Mouse (Mus musculus): ENCODE results near the gene Sephs2. TPM values are rescaled to one million over a fixed set of nuclear protein-coding genes. Genes with fewer than 3 reads are reported as not detected.
A peak's percentile ranks its signal among the peaks of the same experiment; 100 is the strongest.

The Sephs2 gene
- polyA plus RNA-seq, 1 experiment from 2014 or later = 59.6 TPM

DNA sequence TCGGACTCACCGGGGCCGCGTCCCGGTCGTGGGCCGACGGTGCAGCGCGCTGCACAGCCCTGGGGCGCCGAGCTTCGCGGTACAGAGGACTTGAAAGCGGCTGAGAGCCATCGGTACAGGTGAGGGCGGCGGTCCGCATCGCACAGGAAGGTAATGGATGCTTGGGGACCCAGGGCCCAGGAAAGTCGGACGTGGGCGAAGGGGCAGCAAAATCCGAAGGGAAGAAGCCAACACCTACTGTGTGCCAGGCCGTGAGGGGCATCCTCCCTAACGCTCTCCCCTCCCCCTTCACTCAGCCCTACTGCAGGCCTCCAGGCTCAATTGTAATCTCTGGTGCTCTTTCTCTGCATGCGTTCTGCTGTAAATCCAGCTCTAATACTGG is 40.5 kb downstream of the Sephs2 start:
- Histone ChIP-seq H3K4me1 (ENCODE audit: control insufficient read depth, insufficient read depth, low read length) (peaks cover 21% of the 10 kb centered on the region), H3K4me3 (ENCODE audit: low read depth, low read length) (peak overlapping the region; percentile 93), H3K27me3 (replicated peaks; ENCODE audit: control insufficient read depth, insufficient read depth, low read length) (no peaks in the 10 kb centered on the region), H3K4me2 (ENCODE audit: low read depth, low read length) (peak overlapping the region; percentile 77), H3K9ac (ENCODE audit: low read depth, low read length) (peak overlapping the region; percentile 90), H3K27ac (replicated peaks; ENCODE audit: low read depth, low read length) (peak overlapping the region; percentile 96), H3K36me3 (ENCODE audit: control insufficient read depth, insufficient read depth, low read length) (peaks cover 47% of the 10 kb centered on the region), H3K9me3 (ENCODE audit: control insufficient read depth, low read length) (no peaks in the 10 kb centered on the region)
- 0% methylated on average over 20 of the region's 27 CpGs for WGBS
- ATAC-seq (ENCODE audit: low read depth) (peak; percentile 20; the same call in 1 of the 2 replicates), DNase-seq (ENCODE audit: low spot score) (peak; percentile 39)

DNA sequence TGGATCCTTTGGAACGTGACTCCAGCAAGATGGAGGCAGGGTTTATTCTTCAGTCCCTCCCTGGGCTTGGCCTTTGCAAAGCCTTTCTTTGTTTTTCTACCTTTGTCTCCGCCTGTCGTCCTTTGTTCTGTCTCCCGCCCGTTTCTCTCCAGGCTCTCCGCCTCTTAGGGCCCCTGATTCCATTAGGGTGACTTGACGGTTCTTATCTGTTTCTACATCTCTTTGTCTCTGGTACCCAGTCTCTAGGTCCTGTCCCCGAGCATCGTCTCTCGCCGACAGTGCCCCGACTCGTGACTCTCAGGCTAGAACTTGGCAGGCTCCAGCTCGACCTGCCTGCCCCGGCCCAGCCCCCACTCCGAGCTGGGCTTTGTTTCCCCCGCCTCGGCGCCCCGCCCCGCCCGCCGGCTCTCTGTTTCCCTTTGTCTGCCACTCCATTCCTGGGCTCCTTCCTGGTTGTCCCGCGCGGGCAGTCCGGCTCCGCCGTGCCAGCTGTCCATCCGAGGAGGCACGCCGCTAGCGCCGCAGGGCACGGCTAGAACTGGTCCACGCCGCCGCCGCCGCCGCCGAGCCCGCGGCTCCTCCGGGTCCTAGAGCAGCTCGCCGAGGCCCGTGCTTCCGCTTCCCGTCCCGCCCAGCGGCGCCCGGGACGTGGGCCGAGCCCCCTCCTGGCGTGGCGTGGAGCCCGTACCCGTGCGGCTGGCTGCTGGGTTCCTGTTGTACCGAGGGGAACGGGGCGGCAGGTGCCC is 41.1 kb downstream of the Sephs2 start, which contains the start of the genes Zfp553 and Sept1:
TSS of gene Zfp553 (plus strand) at position 440 of the 746 bp plus-strand sequence.
TSS of gene Sept1 (minus strand) at position 509 of the 746 bp plus-strand sequence.
- Histone ChIP-seq H3K4me3 (ENCODE audit: low read depth, low read length) (peak within 1 kb of the TSS; percentile 93), H3K9ac (ENCODE audit: low read depth, low read length) (peak within 1 kb of the TSS; percentile 90), H3K27ac (replicated peaks; ENCODE audit: low read depth, low read length) (peak within 1 kb of the TSS; percentile 96), H3K9me3 (ENCODE audit: control insufficient read depth, low read length) (no peaks in the 10 kb centered on the region), H3K4me2 (ENCODE audit: low read depth, low read length) (peak within 1 kb of the TSS; percentile 77), H3K27me3 (replicated peaks; ENCODE audit: control insufficient read depth, insufficient read depth, low read length) (no peaks in the 10 kb centered on the region), H3K4me1 (ENCODE audit: control insufficient read depth, insufficient read depth, low read length) (peaks cover 21% of the 10 kb centered on the region), H3K36me3 (ENCODE audit: control insufficient read depth, insufficient read depth, low read length) (peaks cover 41% of the 10 kb centered on the region)
- ATAC-seq (ENCODE audit: low read depth) = peak; percentile 93
- WGBS = under 1% methylated on average over 45 of the region's 64 CpGs
- peak; percentile 93 for DNase-seq (ENCODE audit: low spot score)

DNA sequence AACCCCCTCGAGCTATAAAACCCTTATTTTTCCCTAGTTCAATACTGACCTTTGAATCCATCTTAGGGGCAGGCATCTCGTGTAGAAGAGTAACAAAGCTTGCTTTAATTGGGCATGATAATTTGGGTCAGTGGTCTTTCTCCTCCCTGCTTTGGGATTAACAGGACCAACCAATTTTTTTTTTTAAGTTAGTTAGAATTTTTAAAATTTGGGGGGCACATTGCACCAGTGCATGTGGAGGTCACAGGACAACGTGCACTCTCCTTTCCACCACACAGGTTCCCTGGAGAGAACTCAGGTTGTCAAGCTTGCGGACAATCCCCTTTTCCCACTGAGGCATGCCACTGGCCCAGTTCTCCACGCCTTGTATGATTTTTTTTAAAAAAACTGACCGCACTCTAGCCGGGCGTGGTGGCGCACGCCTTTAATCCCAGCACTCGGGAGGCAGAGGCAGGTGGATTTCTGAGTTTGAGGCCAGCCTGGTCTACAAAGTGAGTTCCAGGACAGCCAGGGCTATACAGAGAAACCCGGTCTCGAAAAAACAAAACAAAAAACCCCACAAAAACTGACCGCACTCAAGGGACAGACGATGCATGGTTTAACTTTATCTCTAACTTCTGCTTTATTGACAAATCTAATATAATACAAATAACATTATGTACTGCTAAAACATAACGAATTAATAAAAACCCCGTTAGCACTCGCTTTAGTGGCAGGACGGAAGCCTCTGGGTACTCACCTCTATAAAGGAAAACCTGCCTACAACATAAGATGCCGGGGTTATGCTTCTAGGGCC is 41.8 kb downstream of the Sephs2 start:
- DNase-seq (ENCODE audit: low spot score) (no peak), ATAC-seq (ENCODE audit: low read depth) (no peak)
- H3K27ac ChIP-seq (replicated peaks; ENCODE audit: low read depth, low read length) = peak overlapping the region; percentile 96
- H3K4me3 ChIP-seq (ENCODE audit: low read depth, low read length) = peak overlapping the region; percentile 93
- H3K4me1 ChIP-seq (ENCODE audit: control insufficient read depth, insufficient read depth, low read length) = peaks cover 21% of the 10 kb centered on the region
- peak overlapping the region; percentile 77 for H3K4me2 ChIP-seq (ENCODE audit: low read depth, low read length)
- H3K36me3 ChIP-seq (ENCODE audit: control insufficient read depth, insufficient read depth, low read length) = peaks cover 34% of the 10 kb centered on the region
- H3K9me3 ChIP-seq (ENCODE audit: control insufficient read depth, low read length) = no peaks in the 10 kb centered on the region
- no peaks in the 10 kb centered on the region for H3K27me3 ChIP-seq (replicated peaks; ENCODE audit: control insufficient read depth, insufficient read depth, low read length)
- H3K9ac ChIP-seq (ENCODE audit: low read depth, low read length) = peak overlapping the region; percentile 90
- 5% methylated on average over 20 of the region's 20 CpGs for WGBS

DNA sequence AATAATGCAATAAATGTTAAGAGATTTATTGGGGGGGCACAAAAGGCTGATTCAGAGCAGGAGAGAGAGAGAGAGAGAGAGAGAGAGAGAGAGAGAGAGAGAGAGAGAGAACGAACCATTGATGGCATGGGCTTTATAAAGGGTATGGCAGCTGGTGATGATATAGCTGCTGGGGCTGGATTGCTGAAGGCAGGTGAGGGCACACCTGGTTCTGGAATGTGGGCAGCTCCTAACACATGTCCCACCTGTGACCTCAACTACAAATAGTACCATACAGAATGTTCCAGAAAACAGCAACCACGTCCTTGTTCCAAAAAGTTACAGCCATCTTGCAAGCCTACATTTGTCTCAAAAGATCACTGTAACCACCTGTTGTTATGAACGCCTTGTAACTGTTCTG is 42.5 kb downstream of the Sephs2 start:
- peaks cover 27% of the 10 kb centered on the region for H3K36me3 ChIP-seq (ENCODE audit: control insufficient read depth, insufficient read depth, low read length)
- no peak for ATAC-seq (ENCODE audit: low read depth)

DNA sequence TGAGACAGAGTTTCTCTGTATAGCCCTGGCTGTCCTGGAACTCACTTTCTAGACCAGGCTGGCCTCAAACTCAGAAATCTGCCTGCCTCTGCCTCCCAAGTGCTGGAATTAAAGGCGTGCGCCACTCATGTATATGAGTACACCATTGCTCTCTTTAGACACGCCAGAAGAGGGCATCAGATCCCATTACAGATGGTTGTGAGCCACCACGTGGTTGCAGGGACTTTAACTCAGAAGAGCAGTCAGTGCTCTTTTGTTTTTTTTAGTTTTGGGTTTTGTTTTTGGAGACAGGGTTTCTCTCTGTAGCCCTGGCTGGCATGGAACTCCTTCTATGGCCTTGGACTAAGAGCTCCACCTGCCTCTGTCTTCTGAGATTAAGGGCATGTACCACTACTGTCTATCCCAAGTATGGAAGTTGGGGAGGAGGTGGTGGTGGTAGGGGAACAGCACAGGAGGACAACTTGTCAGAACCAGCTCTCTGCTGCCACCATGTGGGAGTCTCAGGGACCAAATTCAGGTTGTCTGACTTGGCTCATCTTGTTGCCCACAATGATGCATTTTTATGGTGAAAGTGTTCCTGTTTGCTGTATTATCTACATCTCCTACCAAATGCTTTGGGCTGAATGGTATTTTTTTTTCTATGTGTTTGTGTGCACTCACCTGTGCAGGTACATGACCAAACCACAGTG is 45.1 kb downstream of the Sephs2 start:
- Histone ChIP-seq H3K27me3 (replicated peaks; ENCODE audit: control insufficient read depth, insufficient read depth, low read length) (no peaks in the 10 kb centered on the region), H3K9me3 (ENCODE audit: control insufficient read depth, low read length) (no peaks in the 10 kb centered on the region), H3K27ac (replicated peaks; ENCODE audit: low read depth, low read length) (no peak overlapping the region), H3K4me2 (ENCODE audit: low read depth, low read length) (no peak overlapping the region), H3K4me1 (ENCODE audit: control insufficient read depth, insufficient read depth, low read length) (peaks cover 15% of the 10 kb centered on the region), H3K36me3 (ENCODE audit: control insufficient read depth, insufficient read depth, low read length) (peaks cover 9% of the 10 kb centered on the region; the same call in 1 of the 2 replicates), H3K4me3 (ENCODE audit: low read depth, low read length) (no peak overlapping the region), H3K9ac (ENCODE audit: low read depth, low read length) (no peak overlapping the region)
- 0 out of 2 replicates have a peak, but pooled peaks have one; percentile 22 for ATAC-seq (ENCODE audit: low read depth)
- WGBS = 70% methylated on average over 4 of the region's 4 CpGs
- peak; percentile 81 for DNase-seq (ENCODE audit: low spot score)

More for the DNA sequence above, 42.5 kb downstream of the Sephs2 start:
- peak overlapping the region; percentile 77 for H3K4me2 ChIP-seq (ENCODE audit: low read depth, low read length)
- WGBS = 43% methylated on average over 3 of the region's 3 CpGs
- H3K27me3 ChIP-seq (replicated peaks; ENCODE audit: control insufficient read depth, insufficient read depth, low read length) = no peaks in the 10 kb centered on the region
- peak overlapping the region; percentile 90 for H3K9ac ChIP-seq (ENCODE audit: low read depth, low read length)
- no peaks in the 10 kb centered on the region for H3K9me3 ChIP-seq (ENCODE audit: control insufficient read depth, low read length)
- 0 out of 2 replicates have a peak overlapping the region, but pooled peaks have one; percentile 96 for H3K27ac ChIP-seq (replicated peaks; ENCODE audit: low read depth, low read length)
- DNase-seq (ENCODE audit: low spot score) = no peak
- H3K4me3 ChIP-seq (ENCODE audit: low read depth, low read length) = peak overlapping the region; percentile 93
- H3K4me1 ChIP-seq (ENCODE audit: control insufficient read depth, insufficient read depth, low read length) = peaks cover 21% of the 10 kb centered on the region

DNA sequence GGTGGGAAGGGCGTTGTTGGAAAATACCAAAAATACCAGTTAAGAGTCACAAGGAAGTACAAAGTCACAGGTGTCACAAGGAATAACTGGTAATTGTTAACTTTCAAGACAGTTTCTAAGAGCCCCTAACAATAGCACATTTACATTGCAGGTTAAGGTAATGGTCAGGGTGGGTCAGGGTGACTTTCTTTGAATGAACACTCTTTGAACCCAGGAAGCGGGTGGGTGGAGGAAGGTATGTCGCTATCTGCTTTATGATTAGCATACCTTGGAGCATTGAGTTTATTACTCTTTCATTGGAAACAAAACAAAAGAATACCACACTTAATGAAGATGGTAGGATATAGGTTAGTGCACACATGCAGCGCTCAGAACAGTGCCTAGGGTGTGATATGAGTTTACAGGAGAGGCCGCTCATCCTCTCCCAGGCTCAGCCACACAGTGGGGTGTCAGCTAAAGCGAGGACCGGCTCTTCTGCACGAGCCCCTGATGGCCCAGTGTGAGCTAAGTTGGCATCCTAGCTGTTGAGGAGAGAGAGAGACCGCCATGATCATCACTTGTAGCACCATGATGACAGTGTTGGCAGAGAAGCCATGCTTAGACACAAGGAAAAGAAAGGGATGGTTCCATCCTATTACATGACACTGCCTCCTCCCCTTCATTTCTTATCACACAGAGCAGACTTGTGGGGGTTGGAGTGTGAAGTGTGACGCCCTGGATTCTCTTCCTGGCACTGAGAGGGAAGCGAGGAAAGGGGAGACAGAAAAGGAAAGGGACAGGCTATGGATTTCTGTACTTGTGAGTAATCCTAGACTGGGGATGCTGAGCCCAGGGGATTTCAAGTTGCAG is 48.5 kb downstream of the Sephs2 start:
- no peak overlapping the region for H3K4me2 ChIP-seq (ENCODE audit: low read depth, low read length)
- DNase-seq (ENCODE audit: low spot score) (no peak), ATAC-seq (ENCODE audit: low read depth) (no peak)
- no peak overlapping the region for H3K4me3 ChIP-seq (ENCODE audit: low read depth, low read length)
- no peaks in the 10 kb centered on the region for H3K27me3 ChIP-seq (replicated peaks; ENCODE audit: control insufficient read depth, insufficient read depth, low read length)
- H3K9ac ChIP-seq (ENCODE audit: low read depth, low read length) = no peak overlapping the region
- 0 out of 2 replicates have a peak, but pooled peaks cover 2% of the 10 kb centered on the region for H3K36me3 ChIP-seq (ENCODE audit: control insufficient read depth, insufficient read depth, low read length)
- H3K4me1 ChIP-seq (ENCODE audit: control insufficient read depth, insufficient read depth, low read length) = no peaks in the 10 kb centered on the region
- no peaks in the 10 kb centered on the region for H3K9me3 ChIP-seq (ENCODE audit: control insufficient read depth, low read length)
- WGBS = 83% methylated on average over 11 of the region's 11 CpGs
- H3K27ac ChIP-seq (replicated peaks; ENCODE audit: low read depth, low read length) = no peak overlapping the region

DNA sequence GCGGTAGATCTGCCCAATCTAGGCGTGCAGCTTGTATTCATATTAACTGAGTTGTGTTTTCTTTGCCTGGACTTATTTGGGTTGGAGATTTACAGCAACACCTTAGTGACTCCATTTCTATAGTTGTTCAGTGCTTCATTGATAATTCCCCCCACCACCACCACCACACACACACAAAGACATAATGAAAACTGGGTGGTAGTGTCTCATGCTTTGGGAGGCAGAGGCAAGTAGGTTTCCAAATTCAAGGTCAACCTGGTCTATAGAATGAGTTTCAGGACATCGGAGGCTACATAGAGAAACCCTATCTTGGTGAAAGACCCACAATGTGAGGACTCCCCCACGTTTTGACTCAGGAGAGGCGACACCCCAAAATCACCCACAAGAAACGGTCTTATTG is 49.2 kb downstream of the Sephs2 start:
- ATAC-seq (ENCODE audit: low read depth) (no peak), DNase-seq (ENCODE audit: low spot score) (no peak)
- Histone ChIP-seq H3K4me1 (ENCODE audit: control insufficient read depth, insufficient read depth, low read length) (no peaks in the 10 kb centered on the region), H3K36me3 (ENCODE audit: control insufficient read depth, insufficient read depth, low read length) (no peaks in the 10 kb centered on the region), H3K27me3 (replicated peaks; ENCODE audit: control insufficient read depth, insufficient read depth, low read length) (no peaks in the 10 kb centered on the region), H3K9me3 (ENCODE audit: control insufficient read depth, low read length) (no peaks in the 10 kb centered on the region), H3K4me2 (ENCODE audit: low read depth, low read length) (no peak overlapping the region), H3K27ac (replicated peaks; ENCODE audit: low read depth, low read length) (no peak overlapping the region), H3K4me3 (ENCODE audit: low read depth, low read length) (no peak overlapping the region), H3K9ac (ENCODE audit: low read depth, low read length) (no peak overlapping the region)
- WGBS = 90% methylated on average over 6 of the region's 6 CpGs
